Mouse (Mus musculus): ENCODE data around the gene Fmnl2.

GRCm38 (mm10) chr2:52989316-52989715, 131.7 kb downstream of the Fmnl2 start:
- TF ChIP-seq EP300 (optimal IDR thresholded peaks at IDR 0.05) (no peak), CTCF (IDR thresholded peaks at IDR 0.05; ENCODE audit: low read depth) (no peak)
